Mouse (Mus musculus) embryonic fibroblast, embryonic 13.5 days (primary cell): ENCODE measurements at regions not wholly inside any gene's neighbourhood (a gene's known extent, or its start where the extent isn't known, plus 50 kb on each side); places are given as distances from the start of the nearest gene placed in this dataset.

Experiments used
- CTCF ChIP-seq: IDR thresholded peaks from 2 replicates; pipeline ENCODE4 v1.5.1; 2011; ENCODE audit warnings: mild to moderate bottlenecking, control low read depth, low read length, moderate library complexity, borderline replicate concordance; ENCODE audit not compliant: insufficient read depth
- POLR2A ChIP-seq: IDR thresholded peaks from 2 replicates; pipeline ENCODE4 v1.6.1; 2011; ENCODE audit warnings: low read depth, mild to moderate bottlenecking, control low read depth, low read length, moderate library complexity

DNA sequence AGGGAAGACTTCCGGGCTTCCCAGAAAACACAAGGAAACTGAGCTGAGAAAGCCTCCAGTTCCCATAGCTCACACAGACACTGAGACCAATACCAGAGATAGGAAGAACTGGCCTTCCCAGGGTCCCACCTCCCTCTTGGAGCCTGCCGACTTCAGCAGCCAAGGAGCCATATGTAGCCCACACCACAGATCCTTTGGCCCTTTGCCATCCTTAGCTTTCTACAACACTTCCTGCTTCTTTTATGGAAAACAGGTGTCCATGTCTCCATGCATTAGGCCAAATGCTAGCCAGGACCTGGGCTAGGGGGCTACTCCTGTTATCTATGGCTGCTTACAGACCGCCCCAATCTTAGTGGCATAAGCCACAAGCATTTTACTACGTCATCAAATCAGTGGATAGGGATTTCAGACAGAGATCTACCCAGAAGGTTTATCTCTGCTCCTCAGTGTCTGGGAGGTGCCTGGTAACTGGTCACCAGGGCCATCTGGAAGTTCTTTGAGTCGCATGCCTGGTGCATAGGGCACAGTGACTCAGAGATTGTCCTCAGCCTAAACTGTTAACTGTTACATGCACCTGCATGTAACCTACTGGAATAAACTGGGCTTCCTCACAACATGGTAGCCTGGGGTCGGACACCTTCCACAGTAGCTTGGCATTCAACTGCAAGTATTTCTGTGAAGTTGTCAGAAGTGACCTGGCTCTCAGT lies 378.4 kb downstream of the H2al1j start:
- TF ChIP-seq POLR2A (no peak), CTCF (no peak)
